In the genomic region with DNA sequence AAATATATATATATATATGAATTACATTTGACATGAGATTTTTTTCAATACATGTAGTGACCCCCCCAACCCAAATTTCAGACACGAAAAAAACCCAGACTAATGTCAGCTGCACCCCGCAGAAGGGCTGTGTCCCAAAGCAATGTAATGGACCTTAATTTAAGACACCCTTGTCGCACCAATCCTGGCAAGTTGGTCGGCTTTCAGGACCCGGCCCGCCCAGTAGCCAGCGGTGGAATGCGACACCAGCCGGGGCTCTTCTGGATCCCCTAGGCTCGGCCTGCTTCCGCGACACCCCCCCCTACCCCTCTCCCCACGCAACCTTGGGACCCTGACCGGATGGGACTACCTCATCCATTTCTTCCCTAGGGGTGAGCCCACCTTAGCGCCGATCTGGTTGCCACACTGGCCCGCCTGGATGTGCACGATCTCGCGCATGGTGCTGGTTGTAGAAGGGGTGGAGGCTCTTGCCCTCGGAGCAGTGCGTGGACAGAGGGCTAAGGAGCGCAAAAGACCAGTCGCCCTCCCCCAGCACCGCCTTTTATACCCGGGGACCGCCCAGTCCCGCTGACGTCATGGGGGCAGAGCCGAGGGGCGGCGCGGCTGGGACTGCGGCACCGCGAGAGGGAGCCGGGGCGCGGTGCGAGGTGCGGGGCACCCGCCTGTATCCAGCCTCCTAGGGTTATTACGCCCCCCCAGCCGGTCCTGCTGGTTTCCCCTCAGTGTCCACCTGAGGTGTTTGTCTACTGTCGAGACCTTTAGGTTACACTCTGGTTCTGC, we compare ENCODE assay signal across 8 mouse cellular contexts. TPM values are rescaled to one million over a fixed set of nuclear protein-coding genes. Genes with fewer than 3 reads are reported as not detected.
DNase-seq lines count a peak whose midpoint lies in the region; ATAC-seq and TF ChIP-seq lines count a peak whose summit lies in the region.

A gene (minus strand): TSS at position 516 of the 780 bp plus-strand sequence.

- peak; percentile 92 for DNase-seq in heart, postnatal 0 days (ENCODE audit: low spot score)
- DNase-seq in kidney, postnatal 4 days: peak; percentile 93 to 96
- DNase-seq in neural tube, embryonic 11.5 days (ENCODE audit: low spot score): peak; percentile 90

- H3K36me3 ChIP-seq in ES-Bruce4 (ENCODE audit: control insufficient read depth, insufficient read depth, low read length, poor library complexity, severe bottlenecking): no peaks in the 10 kb centered on the region
- H3K36me3 ChIP-seq in forebrain, embryonic 13.5 days (ENCODE audit: poor library complexity, severe bottlenecking): peaks cover 21% of the 10 kb centered on the region
- peaks cover 14% of the 10 kb centered on the region; the same call in 1 of the 2 replicates for H3K36me3 ChIP-seq in heart, postnatal 0 days (replicated peaks; ENCODE audit: control insufficient read depth, insufficient read depth, low read length)
- H3K36me3 ChIP-seq in liver, embryonic 15.5 days (replicated peaks): peaks cover 3% of the 10 kb centered on the region; the same call in 1 of the 2 replicates
- no peaks in the 10 kb centered on the region for H3K36me3 ChIP-seq in neural tube, embryonic 11.5 days (ENCODE audit: control insufficient read depth, insufficient read depth, low read length)
- no peaks in the 10 kb centered on the region for H3K36me3 ChIP-seq in stomach, embryonic 16.5 days (ENCODE audit: control insufficient read depth, insufficient read depth, low read length)

- peaks cover 3% of the 10 kb centered on the region for H3K4me1 ChIP-seq in ES-Bruce4 (ENCODE audit: control insufficient read depth, insufficient read depth, low read length)
- H3K4me1 ChIP-seq in forebrain, embryonic 13.5 days: peaks cover 34% of the 10 kb centered on the region
- peaks cover 14% of the 10 kb centered on the region; the same call in 1 of the 2 replicates for H3K4me1 ChIP-seq in heart, postnatal 0 days (ENCODE audit: control insufficient read depth, insufficient read depth)
- H3K4me1 ChIP-seq in liver, embryonic 15.5 days (replicated peaks): peaks cover 25% of the 10 kb centered on the region
- peaks cover 15% of the 10 kb centered on the region for H3K4me1 ChIP-seq in neural tube, embryonic 11.5 days (ENCODE audit: control insufficient read depth, insufficient read depth, low read length)
- peaks cover 12% of the 10 kb centered on the region for H3K4me1 ChIP-seq in stomach, embryonic 16.5 days (ENCODE audit: control insufficient read depth, insufficient read depth, low read length)

- WGBS in forebrain, embryonic 13.5 days: under 1% methylated on average over 45 of the region's 45 CpGs
- 2% methylated on average over 41 of the region's 45 CpGs for WGBS in heart, postnatal 0 days
- under 1% methylated on average over 45 of the region's 45 CpGs for WGBS in liver, embryonic 15.5 days (ENCODE audit: insufficient replicate concordance)
- WGBS in neural tube, embryonic 11.5 days: under 1% methylated on average over 45 of the region's 45 CpGs
- WGBS in stomach, embryonic 16.5 days: under 1% methylated on average over 45 of the region's 45 CpGs

- peak; percentile 87 for TF ChIP-seq POLR2A in ES-Bruce4 (IDR thresholded peaks at IDR 0.05; ENCODE audit: insufficient read depth, low read length)

- H3K9me3 ChIP-seq in ES-Bruce4 (replicated peaks; ENCODE audit: control insufficient read depth, insufficient read depth, low read length, poor library complexity, severe bottlenecking): no peaks in the 10 kb centered on the region
- H3K9me3 ChIP-seq in forebrain, embryonic 13.5 days (replicated peaks): no peaks in the 10 kb centered on the region
- H3K9me3 ChIP-seq in heart, postnatal 0 days (replicated peaks; ENCODE audit: control insufficient read depth, low read length): no peaks in the 10 kb centered on the region
- H3K9me3 ChIP-seq in liver, embryonic 15.5 days (replicated peaks): no peaks in the 10 kb centered on the region
- H3K9me3 ChIP-seq in neural tube, embryonic 11.5 days (ENCODE audit: control insufficient read depth, low read length): no peaks in the 10 kb centered on the region
- H3K9me3 ChIP-seq in stomach, embryonic 16.5 days (replicated peaks; ENCODE audit: control insufficient read depth, low read length): no peaks in the 10 kb centered on the region

- no peak within 1 kb of the TSS for H3K27ac ChIP-seq in ES-Bruce4 (ENCODE audit: insufficient read depth, low read length)
- H3K27ac ChIP-seq in forebrain, embryonic 13.5 days: peak within 1 kb of the TSS; percentile 84
- H3K27ac ChIP-seq in heart, postnatal 0 days (ENCODE audit: low read depth): peak within 1 kb of the TSS; percentile 16; the same call in 1 of the 2 replicates
- peak within 1 kb of the TSS; percentile 75 for H3K27ac ChIP-seq in liver, embryonic 15.5 days (replicated peaks)
- H3K27ac ChIP-seq in neural tube, embryonic 11.5 days (ENCODE audit: low read depth, low read length): peak within 1 kb of the TSS; percentile 37
- H3K27ac ChIP-seq in stomach, embryonic 16.5 days (ENCODE audit: low read length): peak within 1 kb of the TSS; percentile 66

- ATAC-seq in cerebellum, adult (ENCODE audit: insufficient number of reproducible peaks, low FRiP score, low TSS enrichment): peak; percentile 87
- ATAC-seq in forebrain, embryonic 13.5 days: peak; percentile 91
- peak; percentile 93 for ATAC-seq in heart, postnatal 0 days (ENCODE audit: insufficient read depth, low read depth)
- ATAC-seq in liver, embryonic 15.5 days (ENCODE audit: insufficient read depth): peak; percentile 88
- peak; percentile 80 for ATAC-seq in neural tube, embryonic 11.5 days (ENCODE audit: insufficient read depth, low FRiP score, low TSS enrichment)
- ATAC-seq in stomach, embryonic 16.5 days (ENCODE audit: insufficient read depth, low FRiP score): peak; percentile 89

- no peaks in the 10 kb centered on the region for H3K27me3 ChIP-seq in ES-Bruce4 (ENCODE audit: control insufficient read depth, insufficient read depth, low read length, poor library complexity, severe bottlenecking)
- H3K27me3 ChIP-seq in forebrain, embryonic 13.5 days: no peaks in the 10 kb centered on the region
- H3K27me3 ChIP-seq in heart, postnatal 0 days (ENCODE audit: control insufficient read depth, insufficient read depth, low read length): no peaks in the 10 kb centered on the region
- 0 out of 2 replicates have a peak, but pooled peaks cover 7% of the 10 kb centered on the region for H3K27me3 ChIP-seq in liver, embryonic 15.5 days
- H3K27me3 ChIP-seq in neural tube, embryonic 11.5 days (ENCODE audit: control insufficient read depth, insufficient read depth, low read length): no peaks in the 10 kb centered on the region
- H3K27me3 ChIP-seq in stomach, embryonic 16.5 days (ENCODE audit: control insufficient read depth, insufficient read depth, low read length): no peaks in the 10 kb centered on the region

- TF ChIP-seq EP300 in ES-Bruce4 (IDR thresholded peaks at IDR 0.05; ENCODE audit: insufficient read depth, low read depth, low read length): 0 out of 2 replicates have a peak, but pooled peaks have one; percentile 13
- TF ChIP-seq EP300 in heart, postnatal 0 days (IDR thresholded peaks at IDR 0.05; ENCODE audit: low read depth): no peak

- H3K9ac ChIP-seq in ES-Bruce4 (ENCODE audit: low read depth, poor library complexity, severe bottlenecking): peak within 1 kb of the TSS; percentile 58
- peak within 1 kb of the TSS; percentile 92 for H3K9ac ChIP-seq in forebrain, embryonic 13.5 days
- peak within 1 kb of the TSS; percentile 67 for H3K9ac ChIP-seq in heart, postnatal 0 days (replicated peaks; ENCODE audit: low read depth, low read length)
- peak within 1 kb of the TSS; percentile 79 for H3K9ac ChIP-seq in liver, embryonic 15.5 days
- H3K9ac ChIP-seq in neural tube, embryonic 11.5 days (ENCODE audit: low read length): peak within 1 kb of the TSS; percentile 66
- peak within 1 kb of the TSS; percentile 91 for H3K9ac ChIP-seq in stomach, embryonic 16.5 days (ENCODE audit: low read length)

- peak; percentile 24 for TF ChIP-seq CTCF in ES-Bruce4 (IDR thresholded peaks at IDR 0.05; ENCODE audit: low read depth, low read length)
- TF ChIP-seq CTCF in heart, postnatal 0 days (IDR thresholded peaks at IDR 0.05; ENCODE audit: low read depth): peak; percentile 50

- H3K4me2 ChIP-seq in forebrain, embryonic 13.5 days: peak within 1 kb of the TSS; percentile 82
- peak within 1 kb of the TSS; percentile 65 for H3K4me2 ChIP-seq in heart, postnatal 0 days (ENCODE audit: low read depth, low read length)
- H3K4me2 ChIP-seq in liver, embryonic 15.5 days: peak within 1 kb of the TSS; percentile 96
- peak within 1 kb of the TSS; percentile 74 for H3K4me2 ChIP-seq in neural tube, embryonic 11.5 days (ENCODE audit: low read depth)
- peak within 1 kb of the TSS; percentile 89 for H3K4me2 ChIP-seq in stomach, embryonic 16.5 days (ENCODE audit: low read depth, low read length)

- H3K4me3 ChIP-seq in ES-Bruce4 (ENCODE audit: low read depth, low read length): peak within 1 kb of the TSS; percentile 92
- peak within 1 kb of the TSS; percentile 78 for H3K4me3 ChIP-seq in forebrain, embryonic 13.5 days
- H3K4me3 ChIP-seq in heart, postnatal 0 days (ENCODE audit: low read depth, low read length): peak within 1 kb of the TSS; percentile 63
- H3K4me3 ChIP-seq in liver, embryonic 15.5 days (replicated peaks): peak within 1 kb of the TSS; percentile 73
- peak within 1 kb of the TSS; percentile 58 for H3K4me3 ChIP-seq in neural tube, embryonic 11.5 days (ENCODE audit: low read depth, low read length)
- H3K4me3 ChIP-seq in stomach, embryonic 16.5 days (replicated peaks; ENCODE audit: low read length): peak within 1 kb of the TSS; percentile 88

RNA-seq across cellular contexts. Expression of the gene that starts here (rescaled TPM):
- polyA plus RNA-seq in ES-Bruce4 (2011; ENCODE audit: insufficient read depth, insufficient read length, low read depth, missing spikeins): 28.7 and 29.0 TPM in 2 replicates
- 761 and 874 TPM in 2 replicates for polyA plus RNA-seq in forebrain, embryonic 13.5 days (2015; fragmentation: Nextera tagmentation; extraction: Ambion mirVana)
- total RNA-seq in heart, postnatal 0 days (2014; rRNA removed; ENCODE audit: low replicate concordance): 291 and 343 TPM in 2 replicates
- 90.8 and 105 TPM in 2 replicates for polyA plus RNA-seq in heart, postnatal 0 days (2015; fragmentation: Nextera tagmentation; extraction: Ambion mirVana)
- polyA plus RNA-seq in liver, embryonic 15.5 days (2015; fragmentation: Nextera tagmentation; extraction: Ambion mirVana): 62.6 and 74.2 TPM in 2 replicates
- 454 and 539 TPM in 2 replicates for polyA plus RNA-seq in neural tube, embryonic 11.5 days (2014; fragmentation: Nextera tagmentation; extraction: Ambion mirVana)
- 221 and 243 TPM in 2 replicates for polyA plus RNA-seq in stomach, embryonic 16.5 days (2015; fragmentation: Nextera tagmentation; extraction: Ambion mirVana)
